Mouse (Mus musculus) stomach, embryonic 16.5 days (tissue): ENCODE data around the gene Zfp36l1. TPM values are rescaled to one million over a fixed set of nuclear protein-coding genes. Genes with fewer than 3 reads are reported as not detected.

Experiments used
- ATAC-seq: fragments of 200-750 bp; cut with Nextera tagmentation; 2 replicates; pipeline ENCODE4 v1.8.0; 2017; ENCODE audit warnings: moderate number of reproducible peaks, moderate TSS enrichment; ENCODE audit not compliant: insufficient read depth, low FRiP score
- H3K27ac ChIP-seq: fragments of 300-500 bp; sonication (generic); 2 replicates; pipeline ENCODE4 v1.5.1; 2014; ENCODE audit warnings: low read length
- H3K27me3 ChIP-seq: fragments of 300-500 bp; sonication (generic); 2 replicates; pipeline ENCODE4 v1.6.1; 2014; ENCODE audit warnings: low read length, control low read depth, mixed read lengths; ENCODE audit not compliant: control insufficient read depth, insufficient read depth
- H3K36me3 ChIP-seq: fragments of 300-500 bp; sonication (generic); 2 replicates; pipeline ENCODE4 v1.6.1; 2014; ENCODE audit warnings: low read length; ENCODE audit not compliant: control insufficient read depth, insufficient read depth
- H3K4me1 ChIP-seq: fragments of 300-500 bp; sonication (generic); 2 replicates; pipeline ENCODE4 v1.6.1; 2014; ENCODE audit warnings: low read length, control low read depth, mixed read lengths; ENCODE audit not compliant: control insufficient read depth, insufficient read depth
- H3K4me2 ChIP-seq: fragments of 300-500 bp; sonication (generic); 2 replicates; pipeline ENCODE4 v1.6.1; 2014; ENCODE audit warnings: low read depth, low read length, mixed read lengths
- H3K4me3 ChIP-seq: fragments of 300-500 bp; sonication (generic); replicated peaks from 2 replicates; pipeline ENCODE4 v1.5.1; 2014; ENCODE audit warnings: mild to moderate bottlenecking, low read length
- H3K9ac ChIP-seq: fragments of 300-500 bp; sonication (generic); 2 replicates; pipeline ENCODE4 v1.6.1; 2014; ENCODE audit warnings: low read length
- H3K9me3 ChIP-seq: fragments of 300-500 bp; sonication (generic); replicated peaks from 2 replicates; pipeline ENCODE4 v1.6.1; 2016; ENCODE audit warnings: low read length, control low read depth; ENCODE audit not compliant: control insufficient read depth
- WGBS: fragments of 180-500 bp; shearing (Covaris S2); extraction: QIAGEN DNeasy Blood & Tissue Kit; methylation state at CpG from one replicate; pipeline ENCODE4 v1.1.7; 2014; 5-methylcytosine and 5-hydroxymethylcytosine counted together
- polyA plus RNA-seq: library from polyadenylated mRNA; unstranded; fragments of >200 nt; fragmentation: Nextera tagmentation; extraction: Ambion mirVana; gene quantifications from 2 replicates; pipeline ENCODE4 v1.2.1, GENCODE M21; 2015

Zfp36l1 gene
- polyA plus RNA-seq, 1 experiment from 2014 or later: 137 TPM

GRCm38 (mm10) chr12:80088143-80088542, 24.7 kb downstream of the Zfp36l1 start:
- H3K4me1 ChIP-seq: peaks cover 29% of the 10 kb centered on the region
- H3K36me3 ChIP-seq: no peaks in the 10 kb centered on the region
- H3K4me2 ChIP-seq: no peak overlapping the region
- WGBS: 71% methylated on average over 4 of the region's 4 CpGs
- no peak overlapping the region for H3K9ac ChIP-seq
- ATAC-seq: 0 out of 2 replicates have a peak, but pooled peaks have one; percentile 32
- H3K9me3 ChIP-seq: no peaks in the 10 kb centered on the region
- no peak overlapping the region for H3K27ac ChIP-seq
- H3K27me3 ChIP-seq: no peaks in the 10 kb centered on the region
- no peak overlapping the region for H3K4me3 ChIP-seq

DNA sequence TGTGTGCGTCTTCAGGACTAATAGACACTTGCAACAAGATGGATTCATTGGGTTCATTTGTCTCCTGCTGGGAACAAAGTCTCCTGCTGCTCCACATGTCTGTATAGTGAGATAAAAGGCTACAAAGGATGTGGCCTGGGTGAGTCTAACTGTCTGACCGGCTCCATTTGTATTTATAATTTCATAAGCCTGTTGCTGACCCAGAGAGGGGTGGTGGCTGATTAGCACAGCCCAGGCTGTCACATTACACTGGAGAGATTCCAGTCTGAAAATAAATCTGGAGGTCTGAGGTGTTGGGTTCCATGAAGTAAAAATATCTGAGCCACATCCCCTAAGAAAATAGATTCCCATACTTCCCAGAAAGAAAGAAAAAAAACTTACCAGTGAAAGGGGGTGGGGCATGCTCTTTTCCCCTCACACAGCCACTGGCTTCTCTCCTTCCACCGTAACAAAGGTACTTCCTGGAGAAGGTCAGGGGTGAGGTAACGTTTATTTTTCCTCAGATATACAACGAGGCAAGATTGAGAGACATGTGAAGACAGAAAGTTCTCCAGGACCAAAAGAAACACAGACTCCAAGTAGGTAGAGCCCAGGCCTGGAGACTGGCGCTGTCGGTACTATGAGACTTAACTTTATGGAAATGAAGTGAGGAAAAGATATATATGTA, 28.2 kb downstream of the Zfp36l1 start:
- WGBS: 29% methylated on average over 7 of the region's 7 CpGs
- H3K36me3 ChIP-seq: no peaks in the 10 kb centered on the region
- H3K27me3 ChIP-seq: no peaks in the 10 kb centered on the region
- peak overlapping the region; percentile 86 for H3K27ac ChIP-seq
- 0 out of 2 replicates have a peak overlapping the region, but pooled peaks have one; percentile 32 for H3K9ac ChIP-seq
- H3K4me2 ChIP-seq: no peak overlapping the region
- no peaks in the 10 kb centered on the region for H3K9me3 ChIP-seq
- no peak overlapping the region for H3K4me3 ChIP-seq
- 0 out of 2 replicates have a peak, but pooled peaks have one; percentile 6 for ATAC-seq
- H3K4me1 ChIP-seq: peaks cover 27% of the 10 kb centered on the region

DNA sequence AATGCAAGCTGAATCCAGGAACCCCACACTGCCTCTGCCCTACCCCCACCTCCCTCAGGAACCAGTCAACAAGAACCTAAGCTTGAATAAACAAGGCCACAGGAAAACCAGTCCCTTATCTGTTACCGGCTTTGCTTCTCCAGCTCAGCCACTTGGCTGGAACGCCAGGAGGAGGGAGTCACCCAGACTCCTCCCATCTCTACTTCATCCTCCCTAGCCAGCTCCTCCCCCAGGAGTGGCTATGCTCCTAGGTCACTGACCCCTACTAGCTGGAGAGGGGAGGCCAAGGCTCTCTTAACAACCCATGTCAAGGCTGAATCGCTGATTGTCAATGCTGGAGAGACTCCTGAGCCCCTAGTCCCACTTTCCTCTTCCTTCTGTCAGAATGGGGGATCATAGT, 28.9 kb downstream of the Zfp36l1 start:
- Histone ChIP-seq H3K9ac (0 out of 2 replicates have a peak overlapping the region, but pooled peaks have one; percentile 18), H3K4me3 (no peak overlapping the region), H3K4me1 (peaks cover 27% of the 10 kb centered on the region), H3K9me3 (no peaks in the 10 kb centered on the region), H3K36me3 (no peaks in the 10 kb centered on the region), H3K4me2 (no peak overlapping the region), H3K27me3 (no peaks in the 10 kb centered on the region), H3K27ac (peak overlapping the region; percentile 86)
- WGBS: 14% methylated on average over 3 of the region's 3 CpGs
- ATAC-seq: peak; percentile 89

DNA sequence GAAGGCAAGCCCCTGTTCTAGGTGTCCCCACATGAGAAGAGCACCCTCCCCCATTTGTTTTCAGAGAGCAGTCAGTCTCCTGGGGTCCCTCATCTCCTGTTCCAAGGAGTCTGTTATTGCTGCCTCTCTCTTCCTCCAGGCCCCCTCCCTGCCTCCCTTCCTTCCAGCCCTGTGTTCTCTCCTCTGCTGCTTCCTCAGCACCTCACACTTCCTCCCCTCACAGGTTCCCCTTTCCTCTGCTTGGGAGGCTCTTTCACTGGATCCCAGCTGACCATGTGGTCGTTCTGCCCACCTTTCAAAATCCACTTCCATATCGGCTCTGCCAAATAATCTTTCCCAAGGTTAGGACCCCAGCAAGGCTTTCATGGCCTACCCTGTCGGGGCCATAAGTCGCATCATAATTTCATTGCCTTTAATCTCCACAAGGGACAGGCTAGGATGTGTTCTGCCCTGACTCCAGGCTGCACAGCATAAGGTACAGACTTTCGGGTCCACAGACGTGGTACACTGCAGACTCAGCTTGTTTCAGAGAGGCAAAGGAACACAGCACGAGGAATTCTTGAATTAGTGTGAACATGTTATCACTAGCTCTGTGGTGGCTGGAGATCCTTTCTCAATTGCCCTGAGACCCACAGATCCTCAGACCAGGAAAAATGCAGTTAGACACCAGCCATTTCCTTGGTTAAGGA, 29.5 kb downstream of the Zfp36l1 start:
- no peak overlapping the region for H3K4me2 ChIP-seq
- WGBS: 50% methylated on average over 7 of the region's 7 CpGs

DNA sequence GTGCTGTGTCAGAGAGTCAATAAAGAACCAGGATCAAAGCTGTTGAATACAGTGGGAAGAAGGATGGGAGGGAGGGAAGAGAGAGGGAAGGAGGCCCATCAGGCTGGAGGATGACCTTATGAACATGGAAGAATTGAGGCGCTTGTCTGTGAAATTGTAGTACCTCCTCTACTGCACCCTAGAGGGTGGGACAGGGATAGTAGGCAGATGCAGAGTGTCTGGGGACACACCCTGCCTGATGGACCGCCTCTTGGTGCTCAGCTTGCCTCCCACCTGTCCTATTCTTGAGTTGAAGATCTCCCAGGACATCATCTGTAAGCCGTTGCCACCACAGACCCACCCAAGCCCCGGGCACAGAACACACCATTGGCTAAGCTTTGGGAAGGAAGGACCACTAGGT, 30.1 kb downstream of the Zfp36l1 start:
- Histone ChIP-seq H3K4me3 (no peak overlapping the region), H3K36me3 (no peaks in the 10 kb centered on the region), H3K27me3 (no peaks in the 10 kb centered on the region), H3K9ac (no peak overlapping the region), H3K4me1 (peaks cover 24% of the 10 kb centered on the region), H3K4me2 (no peak overlapping the region), H3K9me3 (no peaks in the 10 kb centered on the region), H3K27ac (peak overlapping the region; percentile 86)
- WGBS: 88% methylated on average over 4 of the region's 4 CpGs
- ATAC-seq: no peak; the same call in 1 of the 2 replicates

More for the DNA sequence above, 29.5 kb downstream of the Zfp36l1 start:
- Histone ChIP-seq H3K9ac (0 out of 2 replicates have a peak overlapping the region, but pooled peaks have one; percentile 22), H3K27ac (peak overlapping the region; percentile 86), H3K4me3 (no peak overlapping the region), H3K9me3 (no peaks in the 10 kb centered on the region), H3K36me3 (no peaks in the 10 kb centered on the region), H3K27me3 (no peaks in the 10 kb centered on the region), H3K4me1 (peaks cover 24% of the 10 kb centered on the region)
- ATAC-seq: peak; percentile 27; the same call in 1 of the 2 replicates

DNA sequence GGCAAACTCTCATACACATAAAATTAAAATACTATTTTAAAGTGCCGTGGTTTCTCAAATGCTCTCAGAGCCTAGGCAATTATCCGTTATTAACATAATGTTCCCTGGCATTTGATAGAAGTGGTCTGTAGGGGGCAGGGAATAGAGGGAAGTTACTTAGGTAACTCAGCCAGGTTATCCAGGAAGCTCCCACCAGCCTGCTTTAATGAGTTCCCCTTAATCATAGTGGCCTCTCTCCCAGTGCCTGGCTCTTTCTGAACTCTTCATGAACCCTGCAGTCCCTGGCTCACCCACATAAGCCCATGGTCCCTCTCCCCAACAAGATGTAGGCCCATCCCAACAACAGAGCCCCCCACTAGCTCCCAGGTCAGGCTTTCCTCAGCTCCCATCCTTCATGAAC, 31.4 kb downstream of the Zfp36l1 start:
- Histone ChIP-seq H3K4me1 (peaks cover 24% of the 10 kb centered on the region), H3K27me3 (no peaks in the 10 kb centered on the region), H3K27ac (no peak overlapping the region), H3K4me2 (no peak overlapping the region), H3K9ac (no peak overlapping the region), H3K9me3 (no peaks in the 10 kb centered on the region), H3K36me3 (no peaks in the 10 kb centered on the region), H3K4me3 (no peak overlapping the region)
- ATAC-seq: no peak
- WGBS: 80% methylated on average over 2 of the region's 2 CpGs

DNA sequence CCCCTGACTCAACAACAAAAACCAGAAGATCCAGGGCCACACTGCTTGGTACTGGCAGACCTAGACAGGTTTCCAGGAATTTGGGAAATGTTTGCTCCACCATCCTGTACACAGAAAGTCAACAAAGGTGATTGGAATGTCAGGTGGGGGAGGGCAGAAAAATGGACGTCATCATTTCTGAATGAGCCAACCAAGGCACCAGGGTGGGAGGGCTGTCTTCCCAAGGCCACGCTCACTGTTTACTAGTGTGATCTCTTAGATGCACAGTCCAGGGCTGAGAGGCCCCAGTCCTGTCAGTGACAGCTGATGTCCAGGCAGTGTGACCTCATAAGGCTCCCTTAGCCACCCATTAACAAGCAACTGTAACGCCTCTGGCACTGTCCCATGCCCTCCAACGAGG, 32.9 kb downstream of the Zfp36l1 start:
- Histone ChIP-seq H3K27ac (no peak overlapping the region), H3K4me3 (no peak overlapping the region), H3K4me1 (peaks cover 21% of the 10 kb centered on the region), H3K9me3 (no peaks in the 10 kb centered on the region), H3K4me2 (no peak overlapping the region), H3K36me3 (no peaks in the 10 kb centered on the region), H3K9ac (no peak overlapping the region), H3K27me3 (no peaks in the 10 kb centered on the region)
- ATAC-seq: no peak
- 72% methylated on average over 4 of the region's 4 CpGs for WGBS

- Histone ChIP-seq H3K9ac (no peak overlapping the region), H3K4me2 (no peak overlapping the region), H3K9me3 (no peaks in the 10 kb centered on the region), H3K4me3 (no peak overlapping the region), H3K27me3 (no peaks in the 10 kb centered on the region), H3K36me3 (no peaks in the 10 kb centered on the region), H3K27ac (peak overlapping the region; percentile 28), H3K4me1 (no peaks in the 10 kb centered on the region)
- 48% methylated on average over 2 of the region's 2 CpGs for WGBS
- ATAC-seq: no peak
Measured at GRCm38 (mm10) chr12:80074331-80074730, 38.5 kb downstream of the Zfp36l1 start.

GRCm38 (mm10) chr12:80070534-80071287, 42.1 kb downstream of the Zfp36l1 start:
- ATAC-seq: no peak
- Histone ChIP-seq H3K27me3 (no peaks in the 10 kb centered on the region), H3K4me1 (no peaks in the 10 kb centered on the region), H3K27ac (no peak overlapping the region), H3K4me3 (no peak overlapping the region), H3K36me3 (no peaks in the 10 kb centered on the region), H3K9me3 (no peaks in the 10 kb centered on the region), H3K9ac (no peak overlapping the region), H3K4me2 (no peak overlapping the region)
- WGBS: 66% methylated on average over 8 of the region's 8 CpGs
